Mouse (Mus musculus) right cerebral cortex, postnatal 25 days (tissue): Measurements from ENCODE around the gene Gcdh.
A peak's percentile ranks its signal among the peaks of the same experiment; 100 is the strongest.

Experiments used
- DNase-seq: peaks from one replicate; pipeline ENCODE4 v3.0.0; 2022

Gene Gcdh

GRCm38 (mm10) chr8:84871376-84872308 is 22.1 kb downstream of the Gcdh start, which contains the start of gene Syce2:
Gene Syce2 (plus strand): TSS chr8:84872111.
- DNase-seq: peak; percentile 43

GRCm38 (mm10) chr8:84856864-84857441 is 36.8 kb downstream of the Gcdh start, which contains the start of gene Farsa:
Gene Farsa (plus strand): TSS chr8:84856989.
- peak; percentile 92 for DNase-seq

GRCm38 (mm10) chr8:84856434-84856833 is 37.3 kb downstream of the Gcdh start:
- DNase-seq: no peak

- no peak for DNase-seq
Measured at GRCm38 (mm10) chr8:84847684-84848435, 45.9 kb downstream of the Gcdh start.

GRCm38 (mm10) chr8:84846722-84847572 is 46.8 kb downstream of the Gcdh start, which contains the start of gene Calr:
Gene Calr (minus strand): TSS chr8:84846934.
- DNase-seq: peak; percentile 99

- DNase-seq: no peak
Measured at GRCm38 (mm10) chr8:84846094-84846721, 47.5 kb downstream of the Gcdh start.

GRCm38 (mm10) chr8:84845355-84846093 is 48.2 kb downstream of the Gcdh start:
- DNase-seq: no peak

GRCm38 (mm10) chr8:84844397-84845070 is 49.2 kb downstream of the Gcdh start:
- DNase-seq: no peak

GRCm38 (mm10) chr8:84841514-84841913 is 52.2 kb downstream of the Gcdh start:
- no peak for DNase-seq

- peak; percentile 92 for DNase-seq
Measured at GRCm38 (mm10) chr8:84840248-84840999, 53.3 kb downstream of the Gcdh start, which contains the start of gene Rad23a. Gene Rad23a (minus strand): TSS chr8:84840665.

GRCm38 (mm10) chr8:84839875-84840247 is 53.9 kb downstream of the Gcdh start:
- no peak for DNase-seq

- no peak for DNase-seq
Measured at GRCm38 (mm10) chr8:84839411-84839810, 54.3 kb downstream of the Gcdh start.

GRCm38 (mm10) chr8:84838513-84838912 is 55.2 kb downstream of the Gcdh start:
- no peak for DNase-seq

GRCm38 (mm10) chr8:84837912-84838470 is 55.7 kb downstream of the Gcdh start:
- no peak for DNase-seq

- DNase-seq: no peak
Measured at GRCm38 (mm10) chr8:84837149-84837911, 56.4 kb downstream of the Gcdh start.
